Mouse (Mus musculus) heart, embryonic 13.5 days (tissue): ENCODE measurements at regions not wholly inside any gene's neighbourhood (a gene's known extent, or its start where the extent isn't known, plus 50 kb on each side); places are given as distances from the start of the nearest gene placed in this dataset.
A peak's percentile ranks its signal among the peaks of the same experiment; 100 is the strongest.

Source experiments
- ATAC-seq: fragments of 200-750 bp; cut with Nextera tagmentation; 2 replicates; pipeline ENCODE4 v1.8.0; 2017; ENCODE audit warnings: moderate TSS enrichment; ENCODE audit not compliant: insufficient number of reproducible peaks, low FRiP score, low TSS enrichment; ENCODE audit errors: extremely low read depth
- H3K27ac ChIP-seq: fragments of 300-500 bp; sonication (generic); replicated peaks from 2 replicates; pipeline ENCODE4 v1.5.1; 2015; ENCODE audit warnings: moderate library complexity, mild to moderate bottlenecking, inconsistent platforms
- H3K27me3 ChIP-seq: fragments of 300-500 bp; sonication (generic); replicated peaks from 2 replicates; pipeline ENCODE4 v1.6.1; 2015; ENCODE audit warnings: mild to moderate bottlenecking, inconsistent platforms
- H3K36me3 ChIP-seq: fragments of 300-500 bp; sonication (generic); 2 replicates; pipeline ENCODE4 v1.6.1; 2015; ENCODE audit warnings: mild to moderate bottlenecking, inconsistent platforms
- H3K4me1 ChIP-seq: fragments of 300-500 bp; sonication (generic); 2 replicates; pipeline ENCODE4 v1.6.1; 2015; ENCODE audit warnings: inconsistent platforms
- H3K4me2 ChIP-seq: fragments of 300-500 bp; sonication (generic); 2 replicates; pipeline ENCODE4 v1.6.1; 2015; ENCODE audit warnings: inconsistent platforms, mild to moderate bottlenecking, moderate library complexity
- H3K4me3 ChIP-seq: fragments of 300-500 bp; sonication (generic); 2 replicates; pipeline ENCODE4 v1.5.1; 2015; ENCODE audit warnings: moderate library complexity, mild to moderate bottlenecking, inconsistent platforms
- H3K9ac ChIP-seq: fragments of 300-500 bp; sonication (generic); 2 replicates; pipeline ENCODE4 v1.6.1; 2015; ENCODE audit warnings: inconsistent platforms, mild to moderate bottlenecking, moderate library complexity
- H3K9me3 ChIP-seq: fragments of 300-500 bp; sonication (generic); 2 replicates; pipeline ENCODE4 v1.6.1; 2016; ENCODE audit warnings: inconsistent platforms
- WGBS: fragments of 180-500 bp; shearing (Covaris S2); methylation state at CpG from one replicate; pipeline ENCODE4 v1.1.7; 2015; ENCODE audit warnings: mixed read lengths; 5-methylcytosine and 5-hydroxymethylcytosine counted together

DNA sequence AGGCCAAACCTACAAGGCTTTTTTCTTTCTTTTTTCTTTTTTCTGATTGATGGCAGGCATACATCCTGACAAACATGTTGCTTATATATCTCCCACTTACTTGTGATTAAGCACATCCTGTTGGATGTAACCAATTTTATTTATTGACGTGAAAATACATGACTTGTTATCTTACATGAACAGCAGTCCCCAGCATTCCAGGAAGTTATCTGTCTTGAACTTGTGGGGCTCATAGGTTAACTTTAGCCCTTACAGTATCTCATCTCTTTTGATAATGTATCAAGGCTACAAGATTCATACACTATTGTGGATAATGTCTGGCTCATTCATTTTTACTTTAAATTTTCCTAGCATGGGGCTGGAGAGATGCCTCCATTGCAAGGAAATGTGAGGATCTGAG, 852.0 kb upstream of the Agtr1b start:
- ATAC-seq, result no peak
- no peaks in the 10 kb centered on the region for H3K27me3 ChIP-seq

DNA sequence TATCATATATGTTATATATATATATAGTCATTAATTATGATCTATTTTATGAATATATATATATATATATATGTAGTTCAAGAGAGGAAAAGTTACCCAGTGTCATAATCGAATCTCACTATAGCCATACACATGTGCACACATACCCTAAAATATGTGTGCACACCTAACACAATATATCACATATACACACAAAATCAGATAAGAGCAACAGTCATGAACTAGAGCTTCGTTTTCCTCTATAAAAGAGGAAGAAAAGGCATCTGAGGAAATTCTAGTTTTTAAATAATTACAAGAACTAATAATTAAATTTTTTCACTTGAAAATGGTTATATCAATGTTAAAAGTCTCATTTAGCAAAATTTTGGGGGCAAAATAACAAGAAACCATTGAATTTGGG, 835.3 kb upstream of the Tbl1xr1 start:
- Histone ChIP-seq H3K27ac (no peak overlapping the region), H3K4me2 (no peak overlapping the region), H3K9me3 (no peaks in the 10 kb centered on the region), H3K9ac (no peak overlapping the region), H3K27me3 (no peaks in the 10 kb centered on the region), H3K4me3 (no peak overlapping the region), H3K36me3 (no peaks in the 10 kb centered on the region), H3K4me1 (no peaks in the 10 kb centered on the region)
- ATAC-seq, result no peak
- WGBS, result 83% methylated on average over 2 of the region's 2 CpGs

More for the DNA sequence above, 852.0 kb upstream of the Agtr1b start:
- no peaks in the 10 kb centered on the region for H3K36me3 ChIP-seq
- no peak overlapping the region for H3K4me3 ChIP-seq
- no peak overlapping the region for H3K27ac ChIP-seq
- H3K9ac ChIP-seq, result no peak overlapping the region
- no peaks in the 10 kb centered on the region for H3K9me3 ChIP-seq
- WGBS, result 38% methylated on average over 1 of the region's 1 CpGs
- H3K4me1 ChIP-seq, result no peaks in the 10 kb centered on the region
- no peak overlapping the region for H3K4me2 ChIP-seq

DNA sequence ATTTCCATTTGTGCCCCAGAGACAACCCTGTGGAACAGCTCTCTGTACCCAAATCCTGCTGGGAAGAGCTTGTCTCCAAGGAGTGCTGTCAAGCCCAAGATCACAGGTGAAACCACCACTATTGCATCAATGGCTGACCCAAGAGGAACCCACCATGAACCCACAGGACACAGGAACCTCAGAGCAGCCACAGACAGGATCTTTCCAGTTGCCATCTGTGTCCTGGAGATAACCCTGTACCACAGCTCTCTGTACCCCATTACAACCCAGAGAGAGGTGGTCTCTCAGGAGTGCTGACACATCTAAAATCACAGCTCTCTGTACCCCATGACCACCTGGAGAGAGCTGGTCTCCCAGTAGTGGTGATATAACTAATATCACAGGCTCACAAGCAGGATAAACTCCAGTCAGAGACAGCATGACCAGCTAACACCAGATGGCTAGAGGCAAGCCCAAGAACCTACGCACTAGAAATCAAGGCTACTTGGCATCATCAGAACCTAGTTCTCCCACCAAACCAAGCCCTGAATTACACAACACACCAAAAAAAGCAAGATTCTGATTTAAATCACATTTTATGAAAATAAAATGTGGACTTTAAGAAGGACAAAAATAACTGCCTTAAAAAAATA, 820.2 kb upstream of the Tbl1xr1 start:
- H3K27me3 ChIP-seq, result no peaks in the 10 kb centered on the region
- no peak overlapping the region for H3K27ac ChIP-seq
- no peak for ATAC-seq
- no peaks in the 10 kb centered on the region for H3K9me3 ChIP-seq
- 89% methylated on average over 1 of the region's 1 CpGs for WGBS
- no peak overlapping the region for H3K4me3 ChIP-seq
- H3K4me2 ChIP-seq, result no peak overlapping the region
- H3K36me3 ChIP-seq, result no peaks in the 10 kb centered on the region
- H3K9ac ChIP-seq, result no peak overlapping the region
- no peaks in the 10 kb centered on the region for H3K4me1 ChIP-seq

DNA sequence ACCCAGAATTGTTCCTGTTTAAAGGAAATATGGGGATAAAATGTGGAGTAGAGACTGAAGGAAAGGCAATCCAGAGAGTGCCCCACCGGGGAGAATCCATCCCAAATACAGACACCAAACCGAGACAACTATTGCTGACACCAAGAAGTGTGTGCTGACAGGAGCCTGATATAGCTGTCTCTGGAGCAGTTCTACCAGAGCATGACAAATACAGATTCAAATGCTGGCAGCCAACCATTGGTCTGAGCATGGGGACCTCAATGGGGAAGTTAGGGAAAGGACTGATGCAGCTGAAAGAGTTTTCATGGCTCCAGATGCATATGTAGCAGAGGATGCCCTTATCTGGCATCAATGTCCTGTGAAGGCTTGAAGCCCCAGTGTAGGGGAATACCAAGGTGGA, 813.1 kb upstream of the Tbl1xr1 start:
- Histone ChIP-seq H3K9ac (no peak overlapping the region), H3K4me3 (no peak overlapping the region), H3K9me3 (no peaks in the 10 kb centered on the region), H3K4me2 (no peak overlapping the region), H3K36me3 (no peaks in the 10 kb centered on the region), H3K4me1 (peaks cover 16% of the 10 kb centered on the region), H3K27me3 (no peaks in the 10 kb centered on the region), H3K27ac (peak overlapping the region; percentile 42; the same call in 1 of the 2 replicates)
- WGBS, result 27% methylated on average over 2 of the region's 2 CpGs
- ATAC-seq, result peak; percentile 54; the same call in 1 of the 2 replicates

DNA sequence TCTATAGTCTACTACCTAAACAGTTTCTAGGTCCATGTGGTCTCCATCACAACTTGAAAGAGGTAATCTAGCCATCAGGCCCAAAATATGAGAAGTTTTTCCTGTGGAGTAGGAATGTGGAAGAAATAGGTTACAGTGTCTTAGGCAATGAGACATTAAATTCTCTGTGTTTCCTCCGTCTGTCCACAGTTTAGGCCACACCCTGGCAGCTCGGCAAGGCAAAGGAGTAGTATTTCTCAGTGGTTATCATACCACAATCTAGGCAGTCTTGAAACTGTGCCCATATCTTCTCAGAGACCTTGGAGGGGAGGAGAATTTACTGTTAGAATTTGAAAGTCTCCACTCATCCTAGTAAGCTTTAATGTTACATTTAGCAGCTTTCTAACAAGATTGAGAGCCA, 811.0 kb upstream of the Tbl1xr1 start:
- Histone ChIP-seq H3K9me3 (no peaks in the 10 kb centered on the region), H3K27ac (no peak overlapping the region), H3K4me3 (no peak overlapping the region), H3K36me3 (no peaks in the 10 kb centered on the region), H3K27me3 (no peaks in the 10 kb centered on the region), H3K4me1 (peaks cover 27% of the 10 kb centered on the region), H3K9ac (no peak overlapping the region), H3K4me2 (no peak overlapping the region)
- no peak for ATAC-seq
- WGBS, result 66% methylated on average over 2 of the region's 2 CpGs

DNA sequence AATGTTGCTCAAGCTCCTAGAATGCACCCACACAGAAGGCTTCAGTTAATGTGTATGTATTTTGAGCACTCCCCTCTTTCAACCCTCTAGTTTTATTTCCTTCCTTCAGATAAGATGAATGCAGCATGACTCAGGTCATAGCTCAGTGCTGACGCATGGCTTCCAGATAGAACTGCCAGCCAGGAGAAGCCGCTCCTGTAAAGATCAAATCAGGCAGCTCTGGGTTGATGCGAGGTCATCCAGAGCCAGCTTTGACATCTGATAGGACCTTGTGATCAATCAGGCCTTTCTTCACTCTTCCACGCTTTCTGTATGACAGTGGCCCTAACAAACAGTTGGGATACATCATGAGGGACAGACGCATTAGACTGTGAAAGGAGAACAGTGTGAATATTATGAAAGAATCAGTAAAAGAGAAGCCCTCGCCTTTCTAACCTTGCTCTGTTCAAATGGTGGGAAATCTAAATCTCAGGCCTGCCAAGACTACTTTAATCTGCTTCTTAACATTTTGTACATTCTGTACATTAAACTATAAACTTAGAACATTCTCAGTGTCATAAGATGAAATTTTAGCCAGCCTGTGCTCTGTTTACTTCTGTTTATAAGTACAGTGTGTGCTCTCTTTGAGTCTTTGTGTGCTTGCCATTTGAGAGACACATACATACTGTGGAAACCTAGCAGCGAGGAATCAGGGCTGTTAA, 807.9 kb upstream of the Tbl1xr1 start:
- no peaks in the 10 kb centered on the region for H3K9me3 ChIP-seq
- WGBS, result 31% methylated on average over 7 of the region's 7 CpGs
- H3K36me3 ChIP-seq, result no peaks in the 10 kb centered on the region
- H3K4me3 ChIP-seq, result no peak overlapping the region
- no peaks in the 10 kb centered on the region for H3K27me3 ChIP-seq
- peak overlapping the region; percentile 40 for H3K27ac ChIP-seq
- ATAC-seq, result no peak
- no peak overlapping the region for H3K9ac ChIP-seq
- H3K4me1 ChIP-seq, result peaks cover 25% of the 10 kb centered on the region
- peak overlapping the region; percentile 3; the same call in 1 of the 2 replicates for H3K4me2 ChIP-seq

DNA sequence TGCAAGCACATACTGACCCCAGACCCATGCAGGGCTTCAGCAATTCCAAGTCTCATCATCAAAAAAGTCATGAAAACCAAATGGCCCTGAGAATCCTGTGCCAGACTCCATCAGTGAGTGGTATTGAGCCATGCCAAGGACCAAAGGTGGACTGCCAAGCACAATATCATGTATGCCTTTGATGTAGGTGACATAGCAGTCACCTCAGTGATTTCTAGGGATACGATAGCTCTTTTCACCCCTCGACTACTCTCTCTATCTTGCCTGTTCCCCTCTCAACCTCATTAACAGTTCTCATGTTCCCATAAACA, 807.4 kb upstream of the Tbl1xr1 start:
- H3K9me3 ChIP-seq, result no peaks in the 10 kb centered on the region
- no peak for ATAC-seq
- H3K27me3 ChIP-seq, result no peaks in the 10 kb centered on the region
- no peak overlapping the region for H3K9ac ChIP-seq
- H3K4me2 ChIP-seq, result no peak overlapping the region
- no peak overlapping the region for H3K4me3 ChIP-seq
- WGBS, result 79% methylated on average over 2 of the region's 2 CpGs
- H3K4me1 ChIP-seq, result peaks cover 21% of the 10 kb centered on the region
- H3K36me3 ChIP-seq, result no peaks in the 10 kb centered on the region
- H3K27ac ChIP-seq, result peak overlapping the region; percentile 40

DNA sequence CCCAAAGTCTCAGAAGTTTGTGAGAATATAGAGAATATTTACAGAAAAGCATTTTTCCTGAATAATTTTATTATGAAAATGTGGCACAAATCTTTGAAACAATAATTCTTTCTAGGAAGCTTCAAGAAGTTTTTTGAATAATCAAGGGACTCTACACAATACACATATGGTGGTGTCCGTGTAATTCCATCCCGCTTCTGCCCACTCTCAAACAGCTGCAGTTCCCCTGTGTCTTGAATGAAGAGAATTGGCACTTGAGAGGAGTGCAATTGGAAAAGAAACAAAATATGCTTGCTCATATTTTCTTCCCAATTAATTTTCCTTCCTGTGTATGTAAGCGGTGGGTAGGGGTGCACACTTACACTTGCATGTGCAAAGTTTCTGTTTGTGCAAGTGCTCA, 805.7 kb upstream of the Tbl1xr1 start:
- H3K9me3 ChIP-seq, result no peaks in the 10 kb centered on the region
- no peak for ATAC-seq
- H3K27me3 ChIP-seq, result no peaks in the 10 kb centered on the region
- no peak overlapping the region for H3K4me2 ChIP-seq
- WGBS, result 88% methylated on average over 3 of the region's 3 CpGs
- no peak overlapping the region for H3K9ac ChIP-seq
- no peaks in the 10 kb centered on the region for H3K36me3 ChIP-seq
- no peak overlapping the region for H3K27ac ChIP-seq
- no peak overlapping the region for H3K4me3 ChIP-seq
- peaks cover 21% of the 10 kb centered on the region for H3K4me1 ChIP-seq

DNA sequence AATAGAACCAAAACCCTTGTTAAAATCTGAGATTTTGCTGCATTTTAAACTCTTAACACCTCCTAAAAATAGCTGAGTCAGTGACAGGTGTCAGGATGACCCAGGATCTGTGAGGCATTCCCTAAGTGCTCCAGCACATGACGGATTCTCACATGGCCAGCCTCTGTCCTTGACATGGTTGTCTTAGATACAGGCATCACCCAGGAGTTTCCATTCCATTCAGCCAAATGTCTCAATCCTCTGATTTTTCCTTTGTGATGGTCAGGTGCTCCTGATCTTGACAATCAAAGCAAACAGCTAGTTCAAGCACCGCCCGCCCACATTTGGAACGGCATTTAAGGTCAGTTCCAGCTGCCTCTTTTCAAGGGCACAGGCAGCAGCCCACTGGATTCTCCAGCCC, 804.2 kb upstream of the Tbl1xr1 start:
- ATAC-seq, result no peak
- Histone ChIP-seq H3K27me3 (no peaks in the 10 kb centered on the region), H3K4me3 (no peak overlapping the region), H3K4me2 (no peak overlapping the region), H3K9me3 (no peaks in the 10 kb centered on the region), H3K4me1 (peaks cover 21% of the 10 kb centered on the region), H3K36me3 (no peaks in the 10 kb centered on the region), H3K9ac (no peak overlapping the region), H3K27ac (no peak overlapping the region)
- WGBS, result 48% methylated on average over 4 of the region's 4 CpGs

DNA sequence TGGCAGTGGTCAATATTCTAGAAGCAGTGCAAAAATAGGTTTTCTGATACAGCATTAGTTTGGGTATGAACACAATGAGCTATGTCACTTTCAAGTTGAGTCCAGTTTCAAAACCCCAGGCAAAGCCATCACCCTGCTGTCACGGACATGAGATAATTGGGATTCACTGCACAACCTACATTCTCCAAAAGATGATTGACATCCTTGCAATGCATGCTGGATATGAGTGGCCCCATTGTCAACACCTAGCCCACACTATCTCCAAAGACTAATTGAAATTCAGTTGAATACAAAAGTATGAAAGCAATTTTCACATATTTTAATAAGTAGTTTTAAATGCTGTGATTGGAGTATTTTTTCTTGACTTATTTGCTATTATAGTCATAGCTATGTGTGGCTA, 783.7 kb upstream of the Tbl1xr1 start:
- no peak for ATAC-seq
- Histone ChIP-seq H3K4me2 (no peak overlapping the region), H3K27me3 (no peaks in the 10 kb centered on the region), H3K9ac (no peak overlapping the region), H3K4me3 (no peak overlapping the region), H3K36me3 (no peaks in the 10 kb centered on the region), H3K27ac (no peak overlapping the region), H3K9me3 (no peaks in the 10 kb centered on the region), H3K4me1 (no peaks in the 10 kb centered on the region)
- 67% methylated on average over 1 of the region's 1 CpGs for WGBS

DNA sequence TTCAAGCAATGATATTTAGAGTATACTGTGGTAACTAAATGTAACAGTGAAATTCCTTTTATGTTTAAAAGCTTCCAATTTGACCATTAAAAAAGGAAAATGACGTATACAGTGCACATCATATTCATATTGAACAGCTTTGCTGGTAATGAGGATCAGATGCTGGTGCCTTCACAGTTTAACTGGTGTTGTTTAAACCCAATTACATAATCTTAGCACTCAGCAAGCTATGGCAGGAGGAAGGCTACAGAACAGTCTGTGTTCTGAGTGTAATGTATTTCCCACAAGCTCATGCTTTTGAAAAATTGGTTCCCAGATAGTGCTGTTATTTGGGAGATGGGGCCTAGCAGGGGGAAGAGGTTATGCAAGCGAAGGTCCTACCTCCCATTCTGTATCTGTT, 783.1 kb upstream of the Tbl1xr1 start:
- no peak overlapping the region for H3K4me3 ChIP-seq
- no peaks in the 10 kb centered on the region for H3K36me3 ChIP-seq
- H3K9me3 ChIP-seq, result no peaks in the 10 kb centered on the region
- H3K9ac ChIP-seq, result no peak overlapping the region
- H3K27ac ChIP-seq, result no peak overlapping the region
- no peak for ATAC-seq
- 64% methylated on average over 2 of the region's 2 CpGs for WGBS
- H3K4me1 ChIP-seq, result peaks cover 5% of the 10 kb centered on the region; the same call in 1 of the 2 replicates
- H3K27me3 ChIP-seq, result no peaks in the 10 kb centered on the region
- H3K4me2 ChIP-seq, result no peak overlapping the region

DNA sequence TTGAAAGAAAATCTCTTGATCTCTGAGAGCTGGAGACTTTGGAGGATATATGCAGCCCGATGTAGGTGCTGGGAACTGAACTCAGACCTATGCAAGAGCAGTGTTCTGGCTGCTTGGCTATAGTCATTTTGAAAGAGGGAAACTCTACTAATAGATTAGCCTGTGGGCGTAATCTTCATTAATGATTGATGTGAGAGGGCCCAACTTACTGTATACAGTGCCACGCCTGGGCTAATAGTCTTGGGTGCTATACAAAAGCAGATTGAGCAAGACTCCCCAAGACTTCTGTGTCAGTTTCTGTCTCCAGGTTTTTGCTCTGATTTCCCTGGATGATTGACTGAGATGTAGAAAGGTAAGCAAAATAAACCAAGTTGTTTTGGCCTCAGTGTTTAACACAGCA, 781.7 kb upstream of the Tbl1xr1 start:
- H3K4me1 ChIP-seq, result peaks cover 9% of the 10 kb centered on the region; the same call in 1 of the 2 replicates
- no peak overlapping the region for H3K27ac ChIP-seq
- no peaks in the 10 kb centered on the region for H3K9me3 ChIP-seq
- no peaks in the 10 kb centered on the region for H3K27me3 ChIP-seq
- H3K9ac ChIP-seq, result no peak overlapping the region
- ATAC-seq, result no peak
- no peak overlapping the region for H3K4me2 ChIP-seq
- WGBS, result 80% methylated on average over 3 of the region's 3 CpGs
- H3K4me3 ChIP-seq, result no peak overlapping the region
- H3K36me3 ChIP-seq, result no peaks in the 10 kb centered on the region
